Mouse (Mus musculus) MEL (cell line): ENCODE data around the gene Tmem11.

Experiments used
- CTCF ChIP-seq, 3 experiments: IDR thresholded peaks in 2 of 3; conservative IDR thresholded peaks in 1 of 3; 2 replicates each; pipeline ENCODE4 v1.5.1; 2011 to 2012; ENCODE audit warnings: low read length in 3 of 3, low read depth in 2 of 3, mild to moderate bottlenecking in 2 of 3, improper control_type of control experiment in 1 of 3, inconsistent platforms in 1 of 3, mixed read lengths in 1 of 3, moderate library complexity in 1 of 3; ENCODE audit not compliant: control insufficient read depth in 1 of 3, insufficient read depth in 1 of 3, poor library complexity in 1 of 3, severe bottlenecking in 1 of 3
- GATA1 ChIP-seq: IDR thresholded peaks from 2 replicates; pipeline ENCODE4 v1.6.1; 2011; ENCODE audit warnings: low read depth, low read length, improper control_type of control experiment
- MEF2A ChIP-seq: IDR thresholded peaks from 2 replicates; pipeline ENCODE4 v1.6.1; 2014; ENCODE audit warnings: low read depth, mild to moderate bottlenecking, inconsistent platforms, low read length, improper control_type of control experiment; ENCODE audit not compliant: poor library complexity, insufficient replicate concordance, severe bottlenecking; ENCODE audit errors: extremely low read depth
- NRF1 ChIP-seq: IDR thresholded peaks from 2 replicates; pipeline ENCODE4 v1.6.1; 2014; ENCODE audit warnings: low read depth, mild to moderate bottlenecking, inconsistent platforms, low read length, improper control_type of control experiment, moderate library complexity; ENCODE audit not compliant: poor library complexity, insufficient read depth, severe bottlenecking
- USF1 ChIP-seq: IDR thresholded peaks from 2 replicates; pipeline ENCODE4 v1.6.1; 2014; ENCODE audit warnings: low read depth, mild to moderate bottlenecking, inconsistent platforms, low read length, improper control_type of control experiment, moderate library complexity

DNA sequence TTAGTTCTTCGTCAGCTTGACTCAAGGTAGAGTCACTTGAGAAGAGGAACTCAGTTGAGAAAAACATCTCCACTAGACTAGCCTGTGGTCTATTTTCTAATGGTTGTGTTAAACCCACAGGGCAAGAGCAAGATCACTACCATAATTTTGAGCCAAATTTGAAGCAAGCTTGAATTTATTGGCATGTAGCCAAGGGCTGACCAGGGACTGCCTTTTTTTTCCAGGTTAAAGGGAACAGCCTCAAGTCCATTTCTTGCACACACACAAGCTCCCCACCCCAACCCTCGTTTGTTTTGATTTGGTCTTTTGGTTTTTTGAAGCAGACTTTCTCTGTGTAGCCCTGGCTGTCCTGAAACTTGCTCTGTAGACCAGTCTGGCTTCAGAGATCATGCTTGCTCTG, 10.8 kb upstream of the Tmem11 start:
- TF ChIP-seq GATA1 (no peak), CTCF (IDR thresholded peaks at IDR 0.05 in 2 of 3, conservative IDR thresholded peaks at IDR 0.05 in 1 of 3; ENCODE audit: control insufficient read depth in 1 of 3, insufficient read depth in 1 of 3, low read depth in 2 of 3, low read length in 3 of 3, poor library complexity in 1 of 3, severe bottlenecking in 1 of 3) (no peak), NRF1 (no peak), USF1 (no peak), MEF2A (no peak)
